Mouse (Mus musculus) lung, postnatal 0 days (tissue): ENCODE results near the gene Gm525.

ENCODE experiments used
- CTCF ChIP-seq: IDR thresholded peaks from 2 replicates; pipeline ENCODE4 v1.5.1; 2016; ENCODE audit warnings: antibody characterized with exemption, mild to moderate bottlenecking
- EP300 ChIP-seq: IDR thresholded peaks from 2 replicates; pipeline ENCODE4 v1.6.1; 2016; ENCODE audit warnings: antibody characterized with exemption, mild to moderate bottlenecking, control low read depth

GRCm38 (mm10) chr11:89134211-89134610, 60.6 kb downstream of the Gm525 start:
- no peak for TF ChIP-seq CTCF
- no peak for TF ChIP-seq EP300
